Mouse (Mus musculus): ENCODE measurements around the gene Nudt4. TPM values are rescaled to one million over a fixed set of nuclear protein-coding genes. Genes with fewer than 3 reads are reported as not detected.

The Nudt4 gene
- polyA plus RNA-seq, 1 experiment from 2014 or later, result 143 TPM

- H3K9ac ChIP-seq (ENCODE audit: low read depth, low read length), result no peak overlapping the region
- H3K4me2 ChIP-seq (replicated peaks; ENCODE audit: low read depth, low read length), result no peak overlapping the region
These were observed 30.5 kb upstream of the Nudt4 start for GRCm38 (mm10) chr10:95594414-95594813.

GRCm38 (mm10) chr10:95591257-95591656 is 27.3 kb upstream of the Nudt4 start:
- H3K27ac ChIP-seq (ENCODE audit: low read depth, low read length), result no peak overlapping the region
- H3K36me3 ChIP-seq (ENCODE audit: control insufficient read depth, insufficient read depth, low read length), result no peaks in the 10 kb centered on the region
- no peak overlapping the region for H3K9ac ChIP-seq (ENCODE audit: low read depth, low read length)
- H3K4me1 ChIP-seq (ENCODE audit: control insufficient read depth, insufficient read depth, low read length), result no peaks in the 10 kb centered on the region
- no peaks in the 10 kb centered on the region for H3K27me3 ChIP-seq (ENCODE audit: control insufficient read depth, insufficient read depth, low read length)
- no peak overlapping the region for H3K4me3 ChIP-seq (ENCODE audit: low read length)
- no peak for ATAC-seq (ENCODE audit: low FRiP score, low TSS enrichment)
- H3K4me2 ChIP-seq (replicated peaks; ENCODE audit: low read depth, low read length), result no peak overlapping the region
- peaks cover 3% of the 10 kb centered on the region; the same call in 1 of the 2 replicates for H3K9me3 ChIP-seq (ENCODE audit: control insufficient read depth, low read length)
- WGBS, result 79% methylated on average over 4 of the region's 4 CpGs

More at GRCm38 (mm10) chr10:95594414-95594813, 30.5 kb upstream of the Nudt4 start:
- no peaks in the 10 kb centered on the region for H3K36me3 ChIP-seq (ENCODE audit: control insufficient read depth, insufficient read depth, low read length)
- H3K27ac ChIP-seq (ENCODE audit: low read depth, low read length), result no peak overlapping the region
- H3K27me3 ChIP-seq (ENCODE audit: control insufficient read depth, insufficient read depth, low read length), result no peaks in the 10 kb centered on the region
- 65% methylated on average over 9 of the region's 11 CpGs for WGBS
- no peaks in the 10 kb centered on the region for H3K4me1 ChIP-seq (ENCODE audit: control insufficient read depth, insufficient read depth, low read length)
- ATAC-seq (ENCODE audit: low FRiP score, low TSS enrichment), result no peak
- H3K4me3 ChIP-seq (ENCODE audit: low read length), result no peak overlapping the region
- no peaks in the 10 kb centered on the region; the same call in 1 of the 2 replicates for H3K9me3 ChIP-seq (ENCODE audit: control insufficient read depth, low read length)

GRCm38 (mm10) chr10:95590196-95590595 is 26.2 kb upstream of the Nudt4 start:
- H3K9ac ChIP-seq (ENCODE audit: low read depth, low read length), result no peak overlapping the region
- H3K27me3 ChIP-seq (ENCODE audit: control insufficient read depth, insufficient read depth, low read length), result no peaks in the 10 kb centered on the region
- ATAC-seq (ENCODE audit: low FRiP score, low TSS enrichment), result no peak
- H3K4me1 ChIP-seq (ENCODE audit: control insufficient read depth, insufficient read depth, low read length), result no peaks in the 10 kb centered on the region
- no peak overlapping the region for H3K4me3 ChIP-seq (ENCODE audit: low read length)
- no peaks in the 10 kb centered on the region for H3K36me3 ChIP-seq (ENCODE audit: control insufficient read depth, insufficient read depth, low read length)
- 59% methylated on average over 6 of the region's 6 CpGs for WGBS
- H3K27ac ChIP-seq (ENCODE audit: low read depth, low read length), result no peak overlapping the region
- no peak overlapping the region for H3K4me2 ChIP-seq (replicated peaks; ENCODE audit: low read depth, low read length)
- H3K9me3 ChIP-seq (ENCODE audit: control insufficient read depth, low read length), result peaks cover 3% of the 10 kb centered on the region; the same call in 1 of the 2 replicates

GRCm38 (mm10) chr10:95589196-95589595 is 25.2 kb upstream of the Nudt4 start:
- Histone ChIP-seq H3K9ac (ENCODE audit: low read depth, low read length) (no peak overlapping the region), H3K27me3 (ENCODE audit: control insufficient read depth, insufficient read depth, low read length) (no peaks in the 10 kb centered on the region), H3K36me3 (ENCODE audit: control insufficient read depth, insufficient read depth, low read length) (no peaks in the 10 kb centered on the region), H3K9me3 (ENCODE audit: control insufficient read depth, low read length) (peaks cover 3% of the 10 kb centered on the region; the same call in 1 of the 2 replicates), H3K4me3 (ENCODE audit: low read length) (no peak overlapping the region), H3K27ac (ENCODE audit: low read depth, low read length) (no peak overlapping the region), H3K4me2 (replicated peaks; ENCODE audit: low read depth, low read length) (no peak overlapping the region), H3K4me1 (ENCODE audit: control insufficient read depth, insufficient read depth, low read length) (no peaks in the 10 kb centered on the region)
- 93% methylated on average over 4 of the region's 4 CpGs for WGBS
- no peak for ATAC-seq (ENCODE audit: low FRiP score, low TSS enrichment)

DNA sequence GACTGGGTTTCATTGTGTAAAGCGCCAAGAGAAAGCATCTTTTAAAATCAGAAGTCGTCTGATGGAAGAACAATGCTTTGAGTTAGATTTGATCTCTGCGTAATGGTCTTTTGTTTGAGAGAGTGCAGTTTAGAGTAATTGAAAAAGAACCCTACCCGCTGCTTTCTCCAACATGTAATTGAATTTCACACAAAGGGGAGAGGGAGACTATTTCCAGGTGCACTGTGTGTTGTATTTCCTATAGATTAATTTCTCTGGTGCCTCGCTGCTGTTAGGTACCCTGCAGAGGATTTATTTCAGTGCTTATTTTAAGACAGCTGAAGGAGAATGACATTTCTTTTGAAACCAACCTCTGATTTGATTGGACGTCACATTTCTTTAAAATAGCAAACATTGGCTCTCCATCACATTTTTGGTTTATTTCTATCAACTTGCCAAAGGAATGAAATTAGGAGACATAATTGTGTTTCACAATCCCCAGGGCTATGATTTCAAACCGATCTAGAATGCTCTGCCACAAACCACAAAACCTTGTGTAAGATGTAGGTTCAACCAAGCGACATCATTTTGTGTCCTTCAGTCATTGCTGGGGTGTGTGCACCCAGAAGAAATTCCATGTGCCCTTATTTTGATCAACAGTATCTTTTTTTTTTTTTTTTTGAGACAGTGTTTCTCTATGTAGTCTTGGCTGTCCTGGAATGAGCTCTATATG is 23.7 kb upstream of the Nudt4 start:
- Histone ChIP-seq H3K4me3 (ENCODE audit: low read length) (no peak overlapping the region), H3K9ac (ENCODE audit: low read depth, low read length) (no peak overlapping the region), H3K9me3 (ENCODE audit: control insufficient read depth, low read length) (peaks cover 3% of the 10 kb centered on the region; the same call in 1 of the 2 replicates), H3K27me3 (ENCODE audit: control insufficient read depth, insufficient read depth, low read length) (no peaks in the 10 kb centered on the region), H3K36me3 (ENCODE audit: control insufficient read depth, insufficient read depth, low read length) (no peaks in the 10 kb centered on the region), H3K4me1 (ENCODE audit: control insufficient read depth, insufficient read depth, low read length) (no peaks in the 10 kb centered on the region), H3K4me2 (replicated peaks; ENCODE audit: low read depth, low read length) (no peak overlapping the region), H3K27ac (ENCODE audit: low read depth, low read length) (no peak overlapping the region)
- no peak for ATAC-seq (ENCODE audit: low FRiP score, low TSS enrichment)
- WGBS, result 75% methylated on average over 8 of the region's 8 CpGs

DNA sequence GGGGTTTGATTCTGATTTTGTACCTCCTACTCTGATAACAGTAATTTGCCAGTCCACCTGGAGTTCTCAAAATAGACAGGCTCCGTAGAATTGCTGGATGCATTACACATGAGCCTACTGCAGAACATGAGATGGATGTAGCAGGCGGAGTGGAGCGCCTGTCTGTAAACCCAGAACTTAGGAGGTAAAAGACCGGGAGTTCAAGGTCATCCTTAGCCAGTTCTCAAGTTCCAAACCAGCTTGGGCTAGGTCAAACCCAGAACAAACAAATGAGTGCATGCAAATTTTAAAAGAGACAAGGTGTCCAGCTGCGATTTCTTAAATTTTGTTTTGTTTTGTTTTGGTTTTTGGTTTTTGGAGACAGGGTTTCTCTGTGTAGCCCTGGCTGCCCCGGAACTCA is 21.6 kb upstream of the Nudt4 start:
- Histone ChIP-seq H3K4me3 (ENCODE audit: low read length) (no peak overlapping the region), H3K27ac (ENCODE audit: low read depth, low read length) (no peak overlapping the region), H3K9ac (ENCODE audit: low read depth, low read length) (no peak overlapping the region), H3K36me3 (ENCODE audit: control insufficient read depth, insufficient read depth, low read length) (no peaks in the 10 kb centered on the region), H3K27me3 (ENCODE audit: control insufficient read depth, insufficient read depth, low read length) (no peaks in the 10 kb centered on the region), H3K4me2 (replicated peaks; ENCODE audit: low read depth, low read length) (no peak overlapping the region), H3K9me3 (ENCODE audit: control insufficient read depth, low read length) (peaks cover 3% of the 10 kb centered on the region; the same call in 1 of the 2 replicates), H3K4me1 (ENCODE audit: control insufficient read depth, insufficient read depth, low read length) (no peaks in the 10 kb centered on the region)
- WGBS, result 63% methylated on average over 6 of the region's 6 CpGs
- no peak for ATAC-seq (ENCODE audit: low FRiP score, low TSS enrichment)

- H3K27me3 ChIP-seq (ENCODE audit: control insufficient read depth, insufficient read depth, low read length), result no peaks in the 10 kb centered on the region
- H3K4me3 ChIP-seq (ENCODE audit: low read length), result no peak overlapping the region
- H3K9ac ChIP-seq (ENCODE audit: low read depth, low read length), result no peak overlapping the region
- no peak overlapping the region for H3K27ac ChIP-seq (ENCODE audit: low read depth, low read length)
- no peaks in the 10 kb centered on the region for H3K9me3 ChIP-seq (ENCODE audit: control insufficient read depth, low read length)
- 28% methylated on average over 4 of the region's 4 CpGs for WGBS
- no peak for ATAC-seq (ENCODE audit: low FRiP score, low TSS enrichment)
- no peak overlapping the region for H3K4me2 ChIP-seq (replicated peaks; ENCODE audit: low read depth, low read length)
- H3K4me1 ChIP-seq (ENCODE audit: control insufficient read depth, insufficient read depth, low read length), result peaks cover 5% of the 10 kb centered on the region; the same call in 1 of the 2 replicates
- H3K36me3 ChIP-seq (ENCODE audit: control insufficient read depth, insufficient read depth, low read length), result no peaks in the 10 kb centered on the region
These were observed 13.6 kb upstream of the Nudt4 start for GRCm38 (mm10) chr10:95577567-95577950.

DNA sequence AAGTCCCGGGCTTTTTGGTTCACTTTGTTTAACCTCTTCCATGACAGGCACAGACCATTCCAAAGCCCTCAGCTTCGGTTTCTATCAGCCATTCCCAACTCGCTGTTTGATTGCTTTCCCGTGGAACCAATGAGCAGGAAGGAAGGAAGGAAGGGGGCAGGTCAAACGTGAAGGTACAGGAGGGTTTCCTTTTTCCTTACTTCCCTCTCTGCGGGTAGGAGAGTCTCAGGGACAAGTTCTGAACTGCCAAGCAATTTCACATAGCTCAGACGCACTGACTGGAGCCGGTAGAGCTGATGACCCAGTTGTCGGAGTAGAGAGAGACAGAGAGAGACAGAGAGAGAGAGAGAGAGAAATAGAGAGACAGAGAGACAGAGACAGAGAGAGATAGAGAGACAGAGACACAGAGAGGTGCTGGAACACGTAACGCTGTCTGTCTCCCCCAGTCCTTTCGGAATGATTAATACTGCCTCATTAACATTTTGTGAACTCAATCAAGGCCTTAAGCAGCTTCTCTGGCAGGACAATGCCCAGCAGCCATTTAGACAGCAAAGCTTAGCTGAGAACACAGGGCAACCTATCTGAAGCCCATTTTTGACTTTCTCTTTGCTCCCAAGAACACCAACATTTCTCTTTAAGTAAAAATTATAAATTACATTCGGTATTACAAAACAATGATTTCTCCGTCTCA is 13.1 kb upstream of the Nudt4 start:
- no peak overlapping the region for H3K4me3 ChIP-seq (ENCODE audit: low read length)
- H3K27me3 ChIP-seq (ENCODE audit: control insufficient read depth, insufficient read depth, low read length), result no peaks in the 10 kb centered on the region
- H3K9ac ChIP-seq (ENCODE audit: low read depth, low read length), result no peak overlapping the region
- H3K36me3 ChIP-seq (ENCODE audit: control insufficient read depth, insufficient read depth, low read length), result no peaks in the 10 kb centered on the region
- H3K4me1 ChIP-seq (ENCODE audit: control insufficient read depth, insufficient read depth, low read length), result peaks cover 5% of the 10 kb centered on the region; the same call in 1 of the 2 replicates
- WGBS, result 51% methylated on average over 14 of the region's 14 CpGs
- ATAC-seq (ENCODE audit: low FRiP score, low TSS enrichment), result no peak
- H3K27ac ChIP-seq (ENCODE audit: low read depth, low read length), result no peak overlapping the region
- no peaks in the 10 kb centered on the region for H3K9me3 ChIP-seq (ENCODE audit: control insufficient read depth, low read length)
- H3K4me2 ChIP-seq (replicated peaks; ENCODE audit: low read depth, low read length), result no peak overlapping the region

DNA sequence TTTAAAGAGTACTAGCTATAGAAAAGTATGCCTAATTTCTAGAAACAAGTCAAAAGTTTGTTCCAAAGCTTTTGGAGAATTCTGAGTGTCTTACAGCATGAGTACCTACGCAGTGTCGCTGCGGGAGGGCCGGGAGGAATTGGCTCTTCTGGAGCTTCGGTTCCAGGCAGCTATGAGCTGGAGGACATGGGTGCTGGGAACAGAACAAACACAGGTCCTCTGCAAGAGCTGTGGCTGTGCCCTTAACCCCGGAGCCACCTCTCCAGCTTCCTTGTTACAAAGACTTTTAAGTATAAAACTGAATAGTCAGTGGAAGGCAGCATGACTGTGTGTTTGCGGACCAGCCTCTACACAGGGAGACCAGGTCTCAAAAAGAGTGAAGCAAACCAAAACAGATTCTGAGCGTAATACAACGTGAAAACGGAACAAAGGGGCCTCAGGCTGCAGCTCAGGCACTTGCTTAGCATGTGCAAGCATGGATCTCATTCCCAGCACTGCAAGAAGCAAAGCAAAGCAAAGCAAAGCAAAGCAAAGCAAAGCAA is 12.0 kb upstream of the Nudt4 start:
- 82% methylated on average over 10 of the region's 10 CpGs for WGBS

More for the DNA sequence above, 12.0 kb upstream of the Nudt4 start:
- no peak overlapping the region for H3K4me2 ChIP-seq (replicated peaks; ENCODE audit: low read depth, low read length)
- H3K27ac ChIP-seq (ENCODE audit: low read depth, low read length), result no peak overlapping the region
- H3K36me3 ChIP-seq (ENCODE audit: control insufficient read depth, insufficient read depth, low read length), result no peaks in the 10 kb centered on the region
- H3K4me1 ChIP-seq (ENCODE audit: control insufficient read depth, insufficient read depth, low read length), result peaks cover 5% of the 10 kb centered on the region; the same call in 1 of the 2 replicates
- ATAC-seq (ENCODE audit: low FRiP score, low TSS enrichment), result no peak
- H3K4me3 ChIP-seq (ENCODE audit: low read length), result no peak overlapping the region
- no peak overlapping the region for H3K9ac ChIP-seq (ENCODE audit: low read depth, low read length)
- H3K27me3 ChIP-seq (ENCODE audit: control insufficient read depth, insufficient read depth, low read length), result no peaks in the 10 kb centered on the region
- H3K9me3 ChIP-seq (ENCODE audit: control insufficient read depth, low read length), result no peaks in the 10 kb centered on the region
